Mouse (Mus musculus) CH12.LX (cell line): ENCODE measurements around the gene Proser3.

Experiments
- CTCF ChIP-seq, 2 experiments: IDR thresholded peaks in 1 of 2; conservative IDR thresholded peaks in 1 of 2; 2 replicates each; pipeline ENCODE4 v1.5.1; 2011 to 2012; ENCODE audit warnings: low read depth in 2 of 2, low read length in 2 of 2, improper control_type of control experiment in 1 of 2, inconsistent platforms in 1 of 2, mild to moderate bottlenecking in 1 of 2, moderate library complexity in 1 of 2
- EP300 ChIP-seq: IDR thresholded peaks from 2 replicates; pipeline ENCODE4 v1.6.1; 2011; ENCODE audit warnings: low read length, improper control_type of control experiment
- ETS1 ChIP-seq: conservative IDR thresholded peaks from 2 replicates; pipeline ENCODE4 v1.6.1; 2012; ENCODE audit warnings: low read depth, mild to moderate bottlenecking, inconsistent platforms, low read length, improper control_type of control experiment, moderate library complexity
- GABPA ChIP-seq: IDR thresholded peaks from 2 replicates; pipeline ENCODE4 v1.6.1; 2012; ENCODE audit warnings: low read depth, low read length, improper control_type of control experiment, inconsistent platforms; ENCODE audit not compliant: insufficient replicate concordance
- HCFC1 ChIP-seq: IDR thresholded peaks from 2 replicates; pipeline ENCODE4 v1.6.1; 2012; ENCODE audit warnings: low read depth, mild to moderate bottlenecking, inconsistent platforms, low read length, improper control_type of control experiment
- POLR2A ChIP-seq: IDR thresholded peaks from 2 replicates; pipeline ENCODE4 v1.6.1; 2011; ENCODE audit warnings: low read depth, mild to moderate bottlenecking, improper control_type of control experiment, low read length
- UBTF ChIP-seq: IDR thresholded peaks from 2 replicates; pipeline ENCODE4 v1.6.1; 2012; ENCODE audit warnings: low read depth, mild to moderate bottlenecking, inconsistent platforms, low read length, improper control_type of control experiment, moderate library complexity
- USF1 ChIP-seq: IDR thresholded peaks from 2 replicates; pipeline ENCODE4 v1.6.1; 2014; ENCODE audit warnings: low read depth, mild to moderate bottlenecking, inconsistent platforms, low read length, improper control_type of control experiment

DNA sequence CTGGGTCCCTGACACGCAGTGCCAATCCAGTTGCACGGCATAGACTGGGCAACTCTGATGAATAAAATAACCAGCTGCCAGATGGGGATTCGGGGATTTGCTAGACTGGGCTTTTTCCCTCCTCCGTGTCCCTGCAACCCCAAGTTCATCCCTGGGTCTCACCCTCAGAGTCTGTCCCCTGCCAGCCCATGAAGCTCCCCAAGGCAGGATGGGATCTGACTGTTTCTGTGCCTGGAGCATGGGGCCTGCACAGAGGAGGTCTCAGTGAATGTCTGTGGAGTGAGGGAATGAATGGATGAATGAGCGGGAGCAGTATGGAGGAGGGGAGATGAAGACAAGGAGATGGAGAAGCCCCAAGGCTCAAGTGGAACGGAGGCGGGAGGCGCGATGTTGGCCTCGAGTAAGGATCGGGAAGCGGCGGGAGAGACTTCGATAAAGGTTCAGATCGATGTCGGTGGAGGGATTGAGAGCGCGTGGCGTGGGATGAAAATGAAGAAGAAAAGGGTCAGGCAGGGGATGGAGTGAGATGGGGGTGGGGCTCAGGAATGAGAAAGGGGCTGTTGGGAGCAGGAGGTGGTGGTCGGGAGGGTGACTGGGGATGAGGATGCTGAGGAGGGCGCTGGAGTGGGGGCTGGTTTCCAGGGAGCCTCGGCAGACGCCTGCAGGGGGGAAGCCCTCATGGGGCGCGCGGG, 18.0 kb downstream of the Proser3 start:
- TF ChIP-seq USF1, result no peak
- no peak for TF ChIP-seq ETS1
- no peak for TF ChIP-seq CTCF (conservative IDR thresholded peaks at IDR 0.05 in 1 of 2, IDR thresholded peaks at IDR 0.05 in 1 of 2; ENCODE audit: low read depth in 2 of 2, low read length in 2 of 2)
- TF ChIP-seq POLR2A, result no peak
- TF ChIP-seq EP300, result no peak
- no peak for TF ChIP-seq HCFC1
- no peak for TF ChIP-seq UBTF
- TF ChIP-seq GABPA, result no peak
